Mouse (Mus musculus): ENCODE measurements around the gene Cldnd2. TPM values are rescaled to one million over a fixed set of nuclear protein-coding genes. Genes with fewer than 3 reads are reported as not detected.
A peak's percentile ranks its signal among the peaks of the same experiment; 100 is the strongest.

Gene Cldnd2
- total RNA-seq, 2 experiments from 2014 or later, result not detected

DNA sequence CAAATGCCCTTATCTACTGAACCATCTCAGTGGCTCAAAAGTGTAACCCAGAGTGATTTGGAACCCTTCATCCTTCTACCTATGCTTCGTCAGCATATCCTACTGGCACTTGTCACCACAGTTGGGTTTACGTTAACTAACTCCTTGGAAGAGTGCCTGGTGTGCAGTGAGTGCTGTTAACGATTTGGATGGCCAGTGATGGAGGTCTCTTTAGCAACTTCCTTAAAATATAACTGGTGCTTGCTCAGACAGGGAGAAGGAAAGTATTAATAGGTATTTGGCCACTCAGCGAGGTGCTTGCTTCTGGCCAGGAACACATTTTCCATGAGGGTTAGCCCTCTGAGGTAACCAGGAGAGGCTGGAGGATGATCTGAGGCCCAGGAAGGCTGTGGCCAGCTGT lies 7.2 kb downstream of the Cldnd2 start:
- DNase-seq, result no peak

DNA sequence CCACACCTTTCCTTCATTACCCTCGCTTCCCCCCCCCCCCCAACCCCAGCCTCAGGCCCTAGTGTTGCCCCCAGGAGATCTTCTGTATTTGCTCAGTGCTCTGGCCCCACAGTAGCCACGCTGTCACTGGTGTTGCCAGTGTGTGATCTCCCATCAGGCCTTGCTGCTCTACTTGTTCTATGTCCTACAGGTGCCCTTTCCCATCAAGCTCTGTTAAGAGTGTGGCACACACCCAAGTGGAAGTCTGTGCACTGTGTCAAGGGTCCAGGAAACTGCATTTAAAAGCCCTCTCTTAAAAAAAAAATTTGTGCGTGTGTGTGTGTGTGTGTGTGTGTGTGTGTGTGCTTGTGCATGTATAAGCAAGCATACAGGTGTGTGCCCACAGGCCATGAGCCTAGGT lies 7.7 kb downstream of the Cldnd2 start:
- peak; percentile 40 to 59 for DNase-seq

DNA sequence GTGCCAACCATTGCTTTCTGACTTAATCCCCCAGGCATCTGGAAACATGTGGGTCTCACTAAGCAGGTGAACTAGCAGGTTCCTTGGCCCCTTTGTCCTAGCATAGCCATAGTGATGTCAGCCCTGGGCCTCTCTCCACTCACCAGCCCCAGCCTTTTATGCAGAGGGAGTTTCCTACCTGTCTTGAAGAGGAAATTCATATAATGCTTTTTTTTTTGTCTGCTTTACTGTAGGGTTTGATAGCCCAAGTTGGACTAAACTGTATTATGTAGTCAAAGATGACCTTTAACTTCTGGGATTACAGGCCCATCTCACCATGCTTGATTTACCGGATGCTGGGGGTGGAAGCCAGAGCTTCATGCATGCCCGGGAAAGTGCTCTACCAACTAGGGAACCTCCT lies 9.2 kb downstream of the Cldnd2 start:
- DNase-seq, result no peak

DNA sequence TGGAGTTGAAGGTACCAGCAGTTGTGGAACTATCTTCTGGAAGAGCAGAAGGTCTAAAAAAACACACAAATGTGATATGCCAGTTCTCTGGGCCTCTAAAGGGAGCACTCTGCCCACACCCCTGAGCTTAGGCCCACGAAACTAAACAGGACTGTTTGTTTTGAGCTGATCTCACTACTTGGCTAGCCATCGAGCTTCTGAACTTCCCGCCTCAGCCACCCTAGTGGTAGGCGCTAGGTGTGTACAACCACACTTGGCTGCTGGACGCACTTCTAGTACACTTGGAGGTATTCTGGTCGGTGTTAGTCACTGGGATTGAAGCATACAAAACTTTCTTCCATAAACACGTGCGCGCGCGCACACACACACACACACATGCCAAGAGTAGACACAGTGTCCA lies 11.1 kb downstream of the Cldnd2 start:
- no peak for DNase-seq

DNA sequence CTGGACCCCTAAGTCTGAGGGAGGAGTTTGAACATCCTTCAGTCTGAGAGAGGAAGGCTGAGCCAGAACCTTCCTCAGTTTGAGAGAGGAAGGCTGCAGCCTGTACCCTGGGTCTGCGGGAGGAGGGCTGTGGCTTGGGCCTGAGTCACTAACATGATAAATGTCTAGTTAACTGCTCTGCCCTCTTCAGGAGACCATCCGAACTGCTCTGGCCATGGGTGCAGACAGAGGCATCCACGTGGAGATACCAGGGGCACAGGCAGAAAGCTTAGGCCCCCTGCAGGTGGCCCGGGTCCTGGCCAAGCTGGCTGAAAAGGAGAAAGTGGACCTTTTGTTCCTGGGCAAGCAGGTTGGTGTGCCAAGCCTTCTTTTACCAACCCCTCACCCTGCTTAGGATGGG lies 12.0 kb downstream of the Cldnd2 start:
- no peak for DNase-seq

DNA sequence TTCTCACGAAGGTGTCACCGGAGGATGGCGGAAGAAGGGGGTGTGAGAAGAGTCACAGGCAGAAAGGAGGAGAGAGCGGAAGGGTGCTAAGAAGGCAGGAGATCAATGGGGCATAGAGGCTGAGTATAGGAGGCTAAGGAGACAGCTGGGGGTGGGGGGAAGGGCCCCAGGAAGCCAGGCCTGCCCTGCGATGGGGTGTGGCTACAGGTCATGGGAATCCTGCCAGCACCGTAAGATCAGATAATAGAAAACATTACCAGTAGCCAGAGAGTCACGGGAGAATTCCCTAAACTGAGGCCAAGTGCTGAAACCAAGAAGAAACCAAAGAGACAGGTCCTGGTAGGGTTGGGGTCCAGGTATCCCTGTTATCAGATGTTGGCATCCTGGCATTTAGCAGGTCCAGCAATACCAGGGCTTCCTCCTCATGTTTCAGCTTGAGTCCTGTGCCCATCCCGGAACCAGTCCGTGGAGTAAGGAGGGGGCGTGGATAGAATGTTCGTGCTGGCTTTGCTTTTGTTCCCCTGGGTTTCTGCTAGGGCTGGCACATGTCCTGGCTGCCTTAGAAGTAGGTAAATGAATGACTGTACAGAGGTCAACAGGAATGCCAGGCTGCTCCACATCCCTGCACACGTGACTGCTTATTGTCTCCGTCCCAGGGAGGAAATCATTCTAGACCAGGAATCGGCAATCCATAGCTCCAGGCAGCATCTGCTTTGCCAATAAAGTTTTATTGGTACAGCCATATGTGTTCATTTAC lies 13.2 kb downstream of the Cldnd2 start:
- DNase-seq, result no peak

DNA sequence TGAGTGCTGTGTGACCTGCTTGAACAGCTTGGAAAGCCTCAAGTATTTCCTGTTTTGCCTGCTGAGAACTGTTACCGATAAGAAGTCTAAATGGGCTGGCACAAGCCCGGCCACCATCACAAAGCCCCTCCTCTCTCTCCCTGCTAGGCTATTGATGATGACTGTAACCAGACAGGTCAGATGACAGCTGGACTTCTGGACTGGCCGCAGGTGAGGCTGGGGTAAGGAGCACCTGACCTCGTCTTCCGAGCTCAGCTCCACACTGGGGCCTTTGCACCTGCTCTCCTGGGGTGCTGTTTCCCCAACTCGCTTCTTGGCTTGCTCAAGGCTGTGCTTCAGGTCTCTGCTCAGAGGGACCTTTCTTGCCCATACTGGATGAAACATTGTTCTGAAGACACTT lies 13.8 kb downstream of the Cldnd2 start:
- no peak for DNase-seq

DNA sequence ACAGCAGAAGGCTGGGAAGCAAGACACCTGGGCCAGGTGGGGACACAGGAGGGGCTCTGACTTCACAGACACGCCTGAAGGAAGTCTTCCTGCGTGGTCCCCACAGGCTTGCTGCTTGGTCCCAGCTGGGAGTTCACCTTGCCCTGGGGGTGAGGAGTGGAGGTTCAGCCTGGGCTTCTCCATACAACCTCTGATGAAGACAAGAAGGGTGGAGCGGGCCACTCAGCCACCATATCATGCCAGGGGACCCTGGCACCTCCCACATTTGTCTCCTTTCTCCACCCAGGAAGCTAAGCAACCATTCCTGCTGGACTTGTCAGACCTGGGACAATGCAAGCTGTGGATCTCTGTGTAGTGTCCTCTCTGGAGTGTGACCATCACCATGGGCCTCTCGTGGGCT lies 22.3 kb downstream of the Cldnd2 start, which contains the start of gene Vsig10l:
Gene Vsig10l, plus strand, starts transcription at position 301 of the 400 bp plus-strand sequence.
- DNase-seq, result no peak

DNA sequence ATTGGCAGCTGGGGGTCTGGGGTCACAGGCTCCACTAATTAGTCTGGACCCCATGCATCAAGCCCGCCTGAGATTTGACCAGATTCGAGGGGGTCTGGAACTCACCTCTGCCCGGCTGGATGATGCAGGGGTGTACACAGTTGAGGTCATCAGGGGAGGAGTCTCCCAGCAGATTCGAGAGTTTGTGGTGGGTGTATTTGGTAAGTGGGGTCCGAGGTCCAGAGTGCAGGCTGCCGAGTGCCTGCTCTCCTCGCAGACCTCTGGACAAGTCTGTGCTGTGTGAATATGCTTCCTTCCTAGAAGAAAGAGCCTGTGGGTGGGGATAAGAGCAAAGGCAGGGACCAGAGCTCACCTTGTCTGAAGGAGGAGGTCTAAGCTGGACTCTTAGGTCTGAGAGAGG lies 23.4 kb downstream of the Cldnd2 start:
- DNase-seq, result no peak

DNA sequence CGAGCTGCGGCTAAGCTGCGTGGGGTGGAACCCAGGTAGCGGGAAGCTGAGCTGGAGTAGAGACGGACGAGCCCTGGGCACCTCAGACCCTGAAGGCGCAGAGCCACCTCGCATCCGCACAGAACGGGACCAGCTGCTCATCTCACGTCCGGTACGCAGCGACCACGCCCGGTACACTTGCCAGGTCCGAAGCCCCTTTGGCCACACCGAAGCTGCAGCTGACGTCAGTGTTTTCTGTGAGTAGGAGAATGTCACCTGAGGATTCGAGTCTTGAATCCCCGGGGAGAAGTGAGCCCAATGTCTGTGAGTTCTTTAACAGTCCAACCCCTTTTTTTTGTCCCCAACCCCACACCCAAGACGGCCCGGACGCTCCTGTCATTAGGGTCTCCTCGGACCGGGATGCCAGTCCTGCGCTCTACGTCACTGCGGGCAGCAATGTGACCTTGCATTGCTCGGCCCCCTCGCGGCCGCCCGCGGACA lies 24.3 kb downstream of the Cldnd2 start:
- no peak for DNase-seq

DNA sequence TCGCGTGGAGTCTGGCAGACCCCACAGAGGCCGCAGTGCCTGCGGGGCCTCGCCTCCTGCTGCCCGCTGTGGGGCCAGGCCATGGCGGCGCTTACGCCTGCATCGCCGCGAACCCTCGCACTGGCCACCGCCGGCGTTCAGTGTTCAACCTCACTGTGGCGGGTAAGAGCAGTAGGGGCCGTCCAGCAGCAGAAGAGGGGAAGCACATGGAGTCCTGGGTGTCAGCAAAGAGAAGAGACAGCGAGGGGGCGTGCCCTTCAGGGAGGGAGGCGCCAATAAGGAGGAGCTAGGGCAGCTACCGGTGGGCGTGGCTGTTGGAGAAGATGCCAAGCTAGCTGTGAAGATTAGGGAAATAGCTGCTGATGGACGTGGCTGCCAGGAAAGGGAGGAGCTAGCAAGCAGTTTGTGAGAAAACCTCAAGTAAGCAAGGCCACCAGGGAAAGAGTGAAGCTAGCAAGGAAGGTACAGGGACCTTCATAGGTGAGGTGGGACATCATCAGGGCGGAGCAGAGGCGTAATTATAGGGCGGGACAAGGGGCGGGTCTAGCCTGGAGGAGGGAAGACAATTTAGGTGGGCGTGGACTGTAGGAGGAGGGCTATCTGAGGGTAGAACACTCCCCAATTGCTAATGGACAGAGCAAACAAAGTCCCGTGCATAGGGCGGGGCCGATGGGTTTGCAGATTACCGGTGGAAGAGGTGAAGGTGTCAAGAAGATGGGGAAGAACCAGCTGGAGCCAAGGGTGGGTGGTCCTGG lies 24.9 kb downstream of the Cldnd2 start:
- DNase-seq, result peak; percentile 92 to 94

DNA sequence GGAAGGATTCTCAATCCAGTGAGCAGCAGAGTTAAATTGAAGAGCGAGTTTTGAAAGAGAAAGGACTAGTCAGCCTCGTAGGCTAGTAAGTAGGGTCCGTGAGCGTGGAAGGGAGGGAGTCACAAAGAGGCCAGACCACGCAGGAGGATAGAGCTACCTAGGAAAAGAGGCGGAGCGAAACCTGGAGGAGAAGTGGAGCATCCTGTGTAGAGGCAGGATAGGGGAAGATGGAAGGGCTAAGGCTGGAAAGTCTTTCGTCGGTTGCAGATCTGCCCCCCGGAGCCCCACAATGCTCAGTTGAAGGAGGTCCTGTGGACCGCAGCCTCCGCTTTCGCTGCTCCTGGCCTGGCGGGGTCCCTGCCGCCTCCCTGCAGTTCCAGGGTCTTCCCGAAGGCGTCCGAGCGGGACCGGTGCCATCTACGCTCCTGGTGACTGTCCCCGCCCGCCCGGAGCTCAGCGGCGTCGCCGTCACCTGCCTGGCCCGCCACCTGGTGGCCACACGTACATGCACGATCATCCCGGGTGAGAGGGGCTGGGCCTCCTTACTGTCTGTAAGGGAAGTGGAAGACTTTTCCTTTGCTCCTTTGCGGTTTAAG lies 25.6 kb downstream of the Cldnd2 start:
- peak; percentile 84 to 87 for DNase-seq

DNA sequence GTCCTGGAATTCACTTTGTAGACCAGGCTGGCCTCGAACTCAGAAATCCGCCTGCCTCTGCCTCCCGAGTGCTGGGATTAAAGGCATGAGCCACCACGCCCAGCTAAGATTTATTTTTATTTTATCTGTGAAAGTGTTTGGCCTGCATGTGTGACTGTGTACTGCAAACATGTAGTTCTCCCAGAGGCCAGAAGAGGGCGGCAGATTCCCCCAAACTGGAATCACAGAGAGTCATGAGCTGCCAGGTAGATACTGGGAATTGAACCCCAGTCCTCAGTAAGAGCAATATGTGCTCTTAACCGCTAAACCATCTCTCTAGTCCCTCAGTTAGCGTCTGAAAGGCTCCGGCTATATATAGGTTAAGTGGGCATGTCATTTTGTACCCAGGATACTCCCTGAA lies 29.8 kb downstream of the Cldnd2 start:
- DNase-seq, result no peak

DNA sequence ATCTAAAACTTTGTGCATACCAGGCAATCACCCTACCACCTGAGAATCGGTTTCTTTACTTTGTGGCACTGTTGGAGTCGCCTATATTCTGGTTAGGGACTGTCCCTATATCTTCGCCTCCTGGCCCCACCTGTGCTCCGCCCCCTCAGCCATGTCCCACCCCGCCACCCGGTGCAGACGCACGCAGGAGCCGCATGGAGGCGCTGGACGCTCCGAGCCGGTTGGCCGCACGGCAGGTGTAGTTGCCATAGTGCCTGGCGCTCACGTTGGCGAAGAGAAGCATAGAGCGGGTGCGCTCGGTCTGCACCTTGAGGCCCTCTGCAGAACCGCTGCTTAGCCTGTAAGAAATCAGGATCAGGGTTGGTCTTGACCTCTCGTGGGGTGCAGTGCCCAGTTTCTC lies 35.1 kb downstream of the Cldnd2 start:
- no peak for DNase-seq

DNA sequence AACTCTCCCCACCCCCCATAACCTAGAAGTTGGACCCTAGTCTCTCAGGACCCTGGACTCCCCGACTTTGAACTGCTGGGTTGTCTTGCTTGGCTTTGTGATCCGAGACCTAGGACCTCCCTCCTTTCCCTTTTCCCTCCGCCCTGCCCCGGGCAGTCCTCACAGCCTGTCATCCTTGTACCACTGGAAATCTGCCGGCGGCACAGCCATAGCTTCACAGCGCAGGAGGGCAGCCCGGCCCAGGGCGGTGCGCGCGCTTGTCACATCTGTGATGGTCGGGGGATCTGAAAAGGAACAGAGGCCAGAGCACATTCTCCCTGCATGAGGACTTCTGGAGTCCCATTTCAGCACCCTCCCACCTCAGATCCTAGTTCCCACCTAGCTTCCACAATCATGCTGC lies 35.8 kb downstream of the Cldnd2 start:
- DNase-seq, result no peak

DNA sequence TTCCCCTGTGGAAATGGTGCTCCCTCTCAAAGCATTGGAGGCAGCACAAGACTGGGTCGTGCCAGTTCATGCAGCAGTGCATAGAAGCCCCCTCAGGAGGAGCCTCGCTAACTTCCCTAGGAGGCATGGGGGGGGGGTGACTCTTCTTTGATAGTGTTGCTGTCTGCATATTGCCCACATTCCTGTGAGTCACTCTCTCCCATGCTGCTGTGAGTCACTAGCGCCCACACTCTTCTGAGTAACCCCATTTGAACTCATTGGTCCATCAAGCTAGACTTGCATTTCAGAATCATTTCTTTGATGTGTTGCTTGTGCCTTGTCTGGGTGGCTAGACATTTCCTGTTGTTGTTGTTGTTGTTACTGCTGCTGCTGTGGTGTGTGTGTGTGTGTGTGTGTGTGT lies 40.6 kb downstream of the Cldnd2 start:
- DNase-seq, result no peak

DNA sequence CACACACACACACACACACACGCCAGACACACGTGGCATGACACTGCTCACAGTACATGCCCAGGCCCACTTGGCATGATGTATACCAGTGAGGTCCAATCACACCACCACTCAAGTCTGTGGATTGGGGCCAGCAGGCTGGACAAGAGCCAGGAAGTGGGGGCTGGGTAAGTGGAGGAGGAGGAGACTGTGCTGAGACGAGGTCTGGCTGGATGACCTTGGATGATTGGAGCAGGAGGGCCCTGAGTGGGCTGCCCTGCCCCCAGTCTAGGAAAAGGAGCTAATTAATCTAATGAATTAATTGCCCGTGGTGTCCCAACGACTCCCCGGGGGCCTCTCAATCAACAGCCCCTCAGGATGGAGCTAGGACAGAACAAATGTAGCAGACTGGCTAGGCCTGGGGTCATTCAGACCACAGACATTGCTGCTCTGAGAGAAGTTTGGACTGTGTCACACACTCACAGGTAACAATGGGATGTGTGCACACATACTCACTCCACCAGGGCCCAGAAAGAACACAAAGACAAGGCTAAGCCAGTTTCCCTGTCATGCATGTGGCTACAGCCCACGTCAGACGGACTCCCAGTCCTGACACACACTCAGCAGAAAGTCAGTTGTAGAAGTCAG lies 41.6 kb downstream of the Cldnd2 start:
- DNase-seq, result no peak

DNA sequence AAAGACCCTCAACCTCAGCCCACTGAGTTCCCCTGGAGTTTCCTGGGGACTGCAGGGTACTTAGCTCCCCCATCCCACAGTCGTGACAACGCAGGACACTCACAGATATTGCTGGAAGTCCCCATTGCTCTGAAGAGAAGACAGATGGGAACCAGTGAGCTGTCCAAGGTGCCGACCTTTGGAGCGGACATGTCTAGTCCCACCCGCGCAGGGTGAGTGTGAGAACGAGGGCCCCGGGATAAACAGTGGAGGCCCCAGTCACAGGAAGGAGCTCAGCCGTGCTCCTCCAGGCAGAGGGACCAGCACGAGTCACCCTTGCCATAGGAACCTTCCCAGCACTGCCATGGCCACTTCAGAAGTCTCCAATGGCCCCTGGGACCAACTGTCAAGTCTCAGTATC lies 42.7 kb downstream of the Cldnd2 start:
- DNase-seq, result no peak

DNA sequence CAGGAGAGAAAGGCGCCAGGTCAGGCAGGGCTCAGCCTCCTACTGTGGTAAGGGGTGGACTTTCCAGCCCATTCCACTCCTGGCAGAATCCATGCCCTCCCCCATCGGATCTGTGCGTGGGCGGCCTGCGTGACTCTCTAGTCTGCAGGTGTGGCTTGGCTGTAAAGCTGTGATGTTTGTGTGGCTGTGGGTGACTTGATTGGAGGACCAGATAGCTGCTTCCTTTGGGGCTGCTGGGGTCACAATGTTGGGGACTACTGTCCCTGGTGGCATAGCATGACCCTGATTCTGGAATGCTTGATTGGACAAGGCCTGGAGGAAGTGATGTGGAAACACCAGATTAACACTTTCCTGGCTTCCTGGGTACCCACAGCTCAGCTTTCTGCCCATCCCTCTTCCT lies 48.1 kb downstream of the Cldnd2 start:
- DNase-seq, result no peak

DNA sequence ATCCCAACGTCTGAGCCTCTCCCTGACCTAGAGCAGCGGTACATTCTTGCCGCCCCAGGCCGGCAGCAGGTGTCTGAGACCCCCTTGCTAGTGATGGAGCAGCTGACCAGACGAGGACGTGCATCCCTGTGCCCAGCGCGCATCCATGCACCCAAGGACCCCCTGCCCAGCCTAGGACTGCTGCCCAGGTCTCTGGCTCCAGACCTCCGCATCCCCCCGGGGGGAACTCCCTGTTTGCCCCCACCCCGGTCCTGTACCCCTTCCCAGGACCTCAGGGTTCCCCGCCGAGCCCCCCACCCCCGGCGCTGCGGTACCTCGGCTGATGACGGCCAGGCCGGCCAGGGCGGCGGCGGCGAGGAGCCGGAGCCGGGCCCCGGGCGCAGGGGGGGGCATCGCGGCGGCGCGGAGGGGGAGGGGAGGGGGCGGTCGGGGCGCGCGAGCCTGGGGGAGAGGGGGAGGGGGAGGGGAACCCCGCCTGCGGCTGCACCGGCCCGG lies 49.1 kb downstream of the Cldnd2 start, which contains the start of gene Iglon5:
Gene Iglon5, minus strand, starts transcription at position 445 of the 495 bp plus-strand sequence.
- no peak for DNase-seq

DNA sequence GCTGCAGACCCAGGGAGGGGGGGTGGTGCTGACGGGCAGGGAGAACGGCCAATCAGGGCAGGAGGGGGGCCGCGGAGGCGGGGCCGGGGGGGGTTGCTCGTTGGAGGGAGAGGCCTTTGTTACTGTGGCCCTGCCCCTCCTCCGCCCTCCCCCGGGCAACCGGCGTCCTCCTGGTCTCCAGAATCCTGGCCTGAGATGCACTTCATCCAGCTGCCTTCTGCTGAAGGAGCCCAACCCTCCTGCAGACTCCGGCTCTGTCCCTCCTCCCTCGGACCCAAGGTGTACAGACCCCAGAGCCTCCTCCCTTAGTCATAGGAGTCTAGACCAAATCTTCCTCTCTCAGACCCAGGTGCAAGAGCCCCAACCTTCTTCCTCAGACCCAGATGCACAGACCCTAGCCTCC lies 49.6 kb downstream of the Cldnd2 start:
- DNase-seq, result peak; percentile 9 to 22

DNA sequence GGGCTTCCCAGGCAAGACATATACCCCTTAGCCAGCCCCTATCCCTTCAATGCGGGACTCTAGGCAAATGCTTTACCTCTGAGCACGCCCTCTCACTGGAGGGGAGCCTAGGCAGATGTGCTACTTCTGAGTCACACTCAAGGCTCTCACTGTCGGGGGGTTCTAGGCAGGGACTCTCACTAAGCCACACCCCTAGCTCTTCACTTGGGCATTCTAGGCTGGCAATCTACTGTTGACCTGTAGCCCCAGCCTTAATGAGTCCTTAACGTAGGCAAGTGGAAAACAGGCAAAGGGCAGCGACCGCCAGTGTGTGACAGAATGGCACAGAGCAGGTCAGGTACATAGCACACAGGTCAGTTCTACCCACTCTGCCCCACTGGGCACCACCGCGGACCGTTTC lies 50.3 kb downstream of the Cldnd2 start:
- DNase-seq, result no peak

Data from heart, adult 18-20 months (tissue).